Mouse (Mus musculus) lung, postnatal 0 days (tissue): ENCODE measurements around the gene Flrt1. TPM values are rescaled to one million over a fixed set of nuclear protein-coding genes. Genes with fewer than 3 reads are reported as not detected.
"Not testable (repeated sequence)": the region's sequence is repeated elsewhere in the genome, so short reads cannot be mapped to it uniquely, and the experiment has no call there.

Source experiments
- ATAC-seq: fragments of 200-750 bp; cut with Nextera tagmentation; 2 replicates; pipeline ENCODE4 v1.8.0; 2017; ENCODE audit warnings: moderate library complexity
- DNase-seq: peaks from one replicate; pipeline ENCODE4 v3.0.0-alpha.2; 2016; ENCODE audit warnings: low spot score
- H3K27ac ChIP-seq: fragments of 300-500 bp; sonication (generic); 2 replicates; pipeline ENCODE4 v1.5.1; 2014; ENCODE audit warnings: antibody characterized with exemption, mild to moderate bottlenecking, low read length, mixed read lengths
- H3K27me3 ChIP-seq: fragments of 300-500 bp; sonication (generic); replicated peaks from 2 replicates; pipeline ENCODE4 v1.6.1; 2014; ENCODE audit warnings: low read length, mixed read lengths; ENCODE audit not compliant: insufficient read depth
- H3K36me3 ChIP-seq: fragments of 300-500 bp; sonication (generic); 2 replicates; pipeline ENCODE4 v1.6.1; 2014; ENCODE audit warnings: low read length, mixed read lengths; ENCODE audit not compliant: insufficient read depth
- H3K4me1 ChIP-seq: fragments of 300-500 bp; sonication (generic); 2 replicates; pipeline ENCODE4 v1.6.1; 2014; ENCODE audit warnings: antibody characterized with exemption, low read depth, low read length, mixed read lengths; ENCODE audit not compliant: insufficient read depth
- H3K4me2 ChIP-seq: fragments of 300-500 bp; sonication (generic); replicated peaks from 2 replicates; pipeline ENCODE4 v1.6.1; 2014; ENCODE audit warnings: low read depth, mild to moderate bottlenecking, low read length, moderate library complexity, mixed read lengths
- H3K4me3 ChIP-seq: fragments of 300-500 bp; sonication (generic); 2 replicates; pipeline ENCODE4 v1.5.1; 2014; ENCODE audit warnings: low read depth, low read length
- H3K9ac ChIP-seq: fragments of 300-500 bp; sonication (generic); replicated peaks from 2 replicates; pipeline ENCODE4 v1.6.1; 2014; ENCODE audit warnings: low read depth, mild to moderate bottlenecking
- H3K9me3 ChIP-seq: fragments of 300-500 bp; sonication (generic); 2 replicates; pipeline ENCODE4 v1.6.1; 2016; ENCODE audit warnings: low read length, mixed read lengths
- CTCF ChIP-seq: IDR thresholded peaks from 2 replicates; pipeline ENCODE4 v1.5.1; 2016; ENCODE audit warnings: antibody characterized with exemption, mild to moderate bottlenecking
- EP300 ChIP-seq: IDR thresholded peaks from 2 replicates; pipeline ENCODE4 v1.6.1; 2016; ENCODE audit warnings: antibody characterized with exemption, mild to moderate bottlenecking, control low read depth
- WGBS: fragments of 180-500 bp; shearing (Covaris S2); extraction: QIAGEN DNeasy Blood & Tissue Kit; methylation state at CpG from one replicate; pipeline ENCODE4 v1.1.7; 2014; 5-methylcytosine and 5-hydroxymethylcytosine counted together
- polyA plus RNA-seq: library from polyadenylated mRNA; unstranded; fragments of >200 nt; fragmentation: Nextera tagmentation; extraction: Ambion mirVana; gene quantifications from 2 replicates; pipeline ENCODE4 v1.2.1, GENCODE M21; 2015

The Flrt1 gene
- polyA plus RNA-seq, 1 experiment from 2014 or later: 0.17 TPM

DNA sequence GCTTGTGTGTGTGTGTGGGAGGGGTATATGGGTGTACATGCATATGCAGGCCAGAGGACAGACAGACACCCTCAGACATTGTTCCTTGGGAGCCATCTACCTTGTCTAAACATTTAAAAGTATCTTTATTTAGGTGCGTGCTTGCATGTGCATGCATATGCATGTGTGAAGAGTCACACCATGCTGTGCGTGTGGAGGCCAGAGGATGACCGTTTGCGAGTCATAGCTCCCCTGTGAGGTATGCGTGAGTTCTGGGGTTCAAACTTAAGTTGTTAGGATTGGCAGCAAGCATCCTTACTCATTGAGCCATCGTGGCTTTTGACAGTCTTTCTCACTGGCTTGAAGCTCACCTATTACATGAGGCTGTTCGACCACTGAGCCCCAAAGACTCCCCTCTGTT lies 27.3 kb downstream of the Flrt1 start:
- no peak for ATAC-seq
- DNase-seq: no peak
- Histone ChIP-seq H3K27me3 (no peaks in the 10 kb centered on the region), H3K27ac (no peak overlapping the region), H3K9ac (no peak overlapping the region), H3K4me2 (no peak overlapping the region), H3K4me1 (no peaks in the 10 kb centered on the region), H3K4me3 (no peak overlapping the region), H3K36me3 (no peaks in the 10 kb centered on the region), H3K9me3 (no peaks in the 10 kb centered on the region)
- TF ChIP-seq EP300 (no peak), CTCF (no peak)
- WGBS: 84% methylated on average over 7 of the region's 7 CpGs

- TF ChIP-seq EP300 (no peak), CTCF (no peak)
- no peak overlapping the region for H3K4me2 ChIP-seq
- DNase-seq: no peak
- H3K9me3 ChIP-seq: no peaks in the 10 kb centered on the region
- H3K4me3 ChIP-seq: no peak overlapping the region
- H3K36me3 ChIP-seq: no peaks in the 10 kb centered on the region
- H3K4me1 ChIP-seq: no peaks in the 10 kb centered on the region
- H3K27me3 ChIP-seq: no peaks in the 10 kb centered on the region
- 61% methylated on average over 9 of the region's 9 CpGs for WGBS
- no peak overlapping the region for H3K27ac ChIP-seq
- no peak overlapping the region for H3K9ac ChIP-seq
- ATAC-seq: no peak
These were observed 27.9 kb downstream of the Flrt1 start for GRCm38 (mm10) chr19:7077666-7078065.

DNA sequence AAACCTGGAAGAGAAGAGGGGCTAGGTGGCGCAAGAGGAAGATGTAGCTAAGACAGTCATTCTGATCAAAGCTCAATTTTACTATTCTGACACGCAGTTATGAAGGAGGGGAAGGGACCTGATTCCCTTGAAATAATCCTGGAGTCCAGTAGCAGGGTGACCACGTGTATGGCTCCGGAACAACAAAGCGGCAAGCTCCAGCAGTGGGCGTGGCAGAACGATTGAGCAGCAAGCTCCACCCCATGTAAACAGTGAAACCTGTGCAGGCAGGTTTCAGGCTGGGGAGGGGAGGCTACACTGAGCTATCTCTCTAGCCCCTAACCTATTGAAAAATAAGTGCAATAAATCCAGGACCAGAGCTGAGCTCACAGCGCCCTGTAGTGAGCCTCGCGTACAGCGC lies 30.2 kb downstream of the Flrt1 start:
- DNase-seq, H3K9ac ChIP-seq, ATAC-seq, H3K4me2 ChIP-seq, H3K4me1 ChIP-seq, H3K9me3 ChIP-seq, H3K4me3 ChIP-seq, H3K27ac ChIP-seq, H3K27me3 ChIP-seq, H3K36me3 ChIP-seq: not testable (repeated sequence)
- 77% methylated on average over 11 of the region's 11 CpGs for WGBS

DNA sequence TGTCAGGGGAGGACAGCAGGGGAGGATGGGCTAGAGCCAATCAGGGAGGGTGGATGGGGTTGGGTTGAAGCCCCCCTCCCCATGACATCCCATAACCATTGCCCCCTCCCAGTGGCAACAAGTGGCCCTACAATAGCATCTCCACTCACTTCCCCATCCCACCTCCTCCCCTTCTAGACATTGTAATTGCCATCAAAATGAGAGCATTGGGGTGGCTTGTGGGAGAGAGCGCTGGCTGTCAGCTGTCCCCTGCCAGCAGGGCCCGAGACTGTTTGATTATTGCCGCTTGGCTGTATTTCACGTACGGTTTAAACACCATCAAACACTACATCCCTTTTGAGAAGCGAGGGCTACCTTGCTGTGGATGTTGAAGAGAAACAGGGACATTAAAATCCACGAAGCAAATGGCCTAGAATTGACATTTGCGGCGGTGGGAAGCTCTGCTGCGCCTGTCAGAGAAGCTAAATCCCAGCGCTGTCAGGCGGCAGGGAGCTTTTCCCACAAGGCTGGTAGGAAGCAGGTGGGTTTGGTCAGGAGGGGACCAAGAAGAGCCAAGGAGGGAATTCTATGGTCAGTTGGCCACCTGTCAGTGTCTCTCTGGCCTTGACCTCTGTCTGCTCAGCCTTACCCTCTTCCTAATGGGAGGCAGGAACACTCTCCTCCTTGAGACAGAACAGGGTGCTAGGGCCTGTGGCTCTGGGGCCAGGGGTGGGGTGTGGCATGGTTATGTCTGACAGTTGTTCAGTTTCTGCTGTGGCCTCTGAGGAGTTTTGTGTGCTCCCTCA lies 31.3 kb downstream of the Flrt1 start:
- no peak for DNase-seq
- H3K4me2 ChIP-seq: no peak overlapping the region
- WGBS: 66% methylated on average over 12 of the region's 12 CpGs
- H3K4me3 ChIP-seq: no peak overlapping the region
- no peak overlapping the region for H3K9ac ChIP-seq
- no peak overlapping the region for H3K27ac ChIP-seq
- H3K36me3 ChIP-seq: no peaks in the 10 kb centered on the region
- no peaks in the 10 kb centered on the region for H3K27me3 ChIP-seq
- no peak for ATAC-seq
- H3K4me1 ChIP-seq: no peaks in the 10 kb centered on the region
- no peaks in the 10 kb centered on the region for H3K9me3 ChIP-seq
- no peak for TF ChIP-seq EP300
- no peak for TF ChIP-seq CTCF

GRCm38 (mm10) chr19:7072221-7072620 lies 33.3 kb downstream of the Flrt1 start:
- Histone ChIP-seq H3K4me3 (no peak overlapping the region), H3K36me3 (no peaks in the 10 kb centered on the region), H3K27me3 (no peaks in the 10 kb centered on the region), H3K27ac (no peak overlapping the region), H3K4me1 (no peaks in the 10 kb centered on the region), H3K9ac (no peak overlapping the region), H3K4me2 (no peak overlapping the region), H3K9me3 (no peaks in the 10 kb centered on the region)
- no peak for DNase-seq
- 59% methylated on average over 6 of the region's 6 CpGs for WGBS
- no peak for ATAC-seq
- TF ChIP-seq EP300: no peak
- no peak for TF ChIP-seq CTCF

DNA sequence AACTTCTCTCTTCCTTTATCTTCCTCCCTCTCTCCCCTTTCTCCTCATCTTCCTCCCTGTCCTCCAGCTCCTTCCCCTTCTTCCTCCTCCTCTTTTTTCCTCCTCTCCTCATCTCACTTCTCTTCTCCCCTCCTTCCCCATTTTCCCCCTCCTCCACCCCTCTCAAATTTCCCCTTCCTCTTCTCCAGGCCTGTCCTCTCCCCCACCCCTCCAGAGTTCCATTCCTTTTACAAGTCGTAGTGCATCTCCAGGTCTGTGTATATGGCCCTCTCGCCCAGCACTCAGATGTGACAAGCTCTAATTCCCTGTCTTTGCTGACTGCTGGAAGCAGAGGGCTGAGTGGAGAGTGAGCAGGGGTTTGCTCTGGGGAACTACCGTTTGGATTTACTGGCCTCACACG lies 34.8 kb downstream of the Flrt1 start:
- Histone ChIP-seq H3K9ac (no peak overlapping the region), H3K27ac (no peak overlapping the region), H3K4me2 (no peak overlapping the region), H3K4me3 (no peak overlapping the region), H3K4me1 (peaks cover 4% of the 10 kb centered on the region; the same call in 1 of the 2 replicates), H3K27me3 (no peaks in the 10 kb centered on the region), H3K9me3 (no peaks in the 10 kb centered on the region), H3K36me3 (no peaks in the 10 kb centered on the region)
- ATAC-seq (no peak), DNase-seq (no peak)
- WGBS: 23% methylated on average over 4 of the region's 4 CpGs
- TF ChIP-seq CTCF (no peak), EP300 (no peak)
